Mouse (Mus musculus): ENCODE results near the gene Gpr84. TPM values are rescaled to one million over a fixed set of nuclear protein-coding genes. Genes with fewer than 3 reads are reported as not detected.
"Not testable (repeated sequence)": the region's sequence is repeated elsewhere in the genome, so short reads cannot be mapped to it uniquely, and the experiment has no call there.

Gene Gpr84
- polyA plus RNA-seq, 1 experiment from 2014 or later: 0.62 TPM

DNA sequence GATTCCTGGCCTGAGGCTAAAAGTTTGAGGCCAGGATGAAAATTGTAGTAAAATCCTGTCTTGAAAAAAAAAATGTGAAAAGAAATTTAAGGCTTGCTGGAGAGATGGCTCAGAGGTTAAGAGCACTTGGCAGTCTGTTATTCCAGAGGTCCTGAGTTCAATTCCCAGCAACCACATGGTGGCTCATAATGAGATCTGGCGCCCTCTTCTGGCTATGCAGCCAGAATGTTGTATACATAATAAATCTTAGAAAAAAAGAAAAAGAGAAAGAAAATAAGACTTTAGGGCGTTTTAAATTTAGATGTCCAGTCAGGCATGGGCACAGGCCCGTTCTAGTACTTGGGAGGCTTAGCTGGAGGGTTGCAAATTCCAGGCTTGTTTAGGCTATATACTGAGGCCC, 30.7 kb downstream of the Gpr84 start:
- no peak for ATAC-seq (ENCODE audit: insufficient number of reproducible peaks, insufficient read depth, low FRiP score, low TSS enrichment, low read depth)
- H3K4me2 ChIP-seq: no peak overlapping the region
- no peak overlapping the region for H3K4me3 ChIP-seq
- 64% methylated on average over 3 of the region's 3 CpGs for WGBS
- peaks cover 7% of the 10 kb centered on the region; the same call in 1 of the 2 replicates for H3K4me1 ChIP-seq
- H3K36me3 ChIP-seq: 0 out of 2 replicates have a peak, but pooled peaks cover 5% of the 10 kb centered on the region
- H3K27ac ChIP-seq: no peak overlapping the region
- no peak overlapping the region for H3K9ac ChIP-seq
- no peaks in the 10 kb centered on the region for H3K27me3 ChIP-seq
- no peaks in the 10 kb centered on the region for H3K9me3 ChIP-seq

- 49% methylated on average over 7 of the region's 7 CpGs for WGBS
- H3K9me3 ChIP-seq: no peaks in the 10 kb centered on the region
- H3K36me3 ChIP-seq: 0 out of 2 replicates have a peak, but pooled peaks cover 2% of the 10 kb centered on the region
- no peak overlapping the region for H3K4me3 ChIP-seq
- H3K27ac ChIP-seq: no peak overlapping the region
- no peaks in the 10 kb centered on the region for H3K27me3 ChIP-seq
- no peak for ATAC-seq (ENCODE audit: insufficient number of reproducible peaks, insufficient read depth, low FRiP score, low TSS enrichment, low read depth)
- peaks cover 18% of the 10 kb centered on the region for H3K4me1 ChIP-seq
- no peak overlapping the region for H3K4me2 ChIP-seq
- H3K9ac ChIP-seq: 0 out of 2 replicates have a peak overlapping the region, but pooled peaks have one; percentile 32
These were observed 32.5 kb downstream of the Gpr84 start for GRCm38 (mm10) chr15:103277949-103278348.

DNA sequence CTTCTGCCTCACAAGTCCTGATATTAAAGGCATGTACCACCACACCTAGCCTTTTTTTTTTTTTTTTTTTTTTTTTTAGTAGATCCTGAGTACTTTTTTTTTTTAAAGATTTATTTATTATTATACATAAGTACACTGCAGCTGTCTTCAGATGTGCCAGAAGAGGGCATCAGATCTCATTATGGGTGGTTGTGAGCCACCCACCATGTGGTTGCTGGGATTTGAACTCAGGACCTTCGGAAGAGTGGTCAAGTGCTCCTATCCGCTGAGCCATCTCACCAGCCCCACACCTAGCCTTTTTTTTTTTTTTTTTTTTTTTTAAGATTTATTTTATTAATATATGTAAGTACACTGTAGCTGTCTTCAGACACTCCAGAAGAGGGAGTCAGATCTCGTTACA, 34.5 kb downstream of the Gpr84 start:
- H3K4me2 ChIP-seq; H3K4me3 ChIP-seq; H3K27ac ChIP-seq; H3K9me3 ChIP-seq; H3K27me3 ChIP-seq; H3K36me3 ChIP-seq; H3K9ac ChIP-seq; ATAC-seq (ENCODE audit: insufficient number of reproducible peaks, insufficient read depth, low FRiP score, low TSS enrichment, low read depth): not testable (repeated sequence)
- H3K4me1 ChIP-seq: peaks cover 18% of the 10 kb centered on the region
- 96% methylated on average over 3 of the region's 3 CpGs for WGBS

DNA sequence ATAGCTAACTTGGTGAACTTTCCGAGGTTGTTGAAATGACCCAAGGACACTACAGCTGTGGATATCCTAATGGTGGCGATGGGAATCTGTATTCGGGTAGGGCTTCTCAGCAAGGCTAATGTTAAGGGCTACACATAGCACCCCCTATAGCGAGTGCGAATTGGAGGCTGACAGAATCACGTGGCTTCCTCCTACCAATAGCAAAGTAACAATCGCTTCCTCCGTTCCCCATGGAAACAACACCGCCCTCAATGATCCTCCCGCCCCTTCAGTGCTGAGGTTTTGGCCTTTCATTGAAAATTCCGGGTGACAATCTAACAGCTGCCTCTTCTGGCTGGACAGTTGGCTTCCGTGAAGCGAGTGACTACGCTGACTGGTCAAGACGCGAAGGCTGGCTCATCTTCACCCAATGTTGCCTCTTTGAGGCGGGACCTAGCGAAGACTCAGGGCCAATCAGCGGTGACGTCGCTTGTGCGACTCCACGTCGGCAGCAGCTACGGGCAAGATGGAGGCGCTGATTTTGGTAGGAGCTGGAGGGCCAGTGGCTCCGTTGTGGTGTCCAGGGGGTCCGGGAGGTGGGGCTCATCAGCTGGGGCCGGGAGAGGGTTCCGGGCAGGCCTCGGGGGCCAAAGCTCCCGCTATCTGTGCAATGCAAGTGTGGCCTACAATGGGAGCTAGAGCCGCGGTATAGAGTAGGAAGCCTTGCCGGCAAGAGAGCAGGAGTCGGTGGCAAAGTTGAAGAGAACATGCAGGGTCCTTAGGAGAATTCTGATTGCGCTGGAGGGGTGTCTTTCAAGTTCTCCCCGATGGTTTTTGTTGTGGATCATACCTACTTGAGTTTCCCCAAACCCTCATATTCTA, 37.8 kb downstream of the Gpr84 start, which contains the start of gene Copz1:
Copz1 (plus strand) TSS at position 296 of the 861 bp plus-strand sequence.
- Histone ChIP-seq H3K9me3 (no peaks in the 10 kb centered on the region), H3K4me3 (peak within 1 kb of the TSS; percentile 73), H3K27ac (peak within 1 kb of the TSS; percentile 44; the same call in 1 of the 2 replicates), H3K27me3 (no peaks in the 10 kb centered on the region), H3K4me1 (peaks cover 14% of the 10 kb centered on the region), H3K9ac (peak within 1 kb of the TSS; percentile 88), H3K4me2 (peak within 1 kb of the TSS; percentile 67), H3K36me3 (no peaks in the 10 kb centered on the region)
- WGBS: under 1% methylated on average over 38 of the region's 38 CpGs
- peak; percentile 99 for ATAC-seq (ENCODE audit: insufficient number of reproducible peaks, insufficient read depth, low FRiP score, low TSS enrichment, low read depth)

- Histone ChIP-seq H3K4me1 (peaks cover 6% of the 10 kb centered on the region), H3K4me2 (no peak overlapping the region)
- 83% methylated on average over 4 of the region's 4 CpGs for WGBS
These were observed 41.5 kb downstream of the Gpr84 start for GRCm38 (mm10) chr15:103268903-103269302.

GRCm38 (mm10) chr15:103264794-103265193, 45.6 kb downstream of the Gpr84 start:
- WGBS: 84% methylated on average over 2 of the region's 2 CpGs
- no peak for ATAC-seq (ENCODE audit: insufficient number of reproducible peaks, insufficient read depth, low FRiP score, low TSS enrichment, low read depth)
- Histone ChIP-seq H3K9me3 (no peaks in the 10 kb centered on the region), H3K4me1 (peaks cover 4% of the 10 kb centered on the region; the same call in 1 of the 2 replicates), H3K27ac (no peak overlapping the region), H3K4me2 (no peak overlapping the region), H3K27me3 (no peaks in the 10 kb centered on the region), H3K36me3 (no peaks in the 10 kb centered on the region), H3K4me3 (no peak overlapping the region), H3K9ac (no peak overlapping the region)

More at GRCm38 (mm10) chr15:103268903-103269302, 41.5 kb downstream of the Gpr84 start:
- Histone ChIP-seq H3K36me3 (no peaks in the 10 kb centered on the region), H3K4me3 (no peak overlapping the region), H3K27ac (no peak overlapping the region), H3K27me3 (no peaks in the 10 kb centered on the region), H3K9ac (no peak overlapping the region), H3K9me3 (no peaks in the 10 kb centered on the region)
- no peak for ATAC-seq (ENCODE audit: insufficient number of reproducible peaks, insufficient read depth, low FRiP score, low TSS enrichment, low read depth)

- 31% methylated on average over 1 of the region's 1 CpGs for WGBS
- no peak overlapping the region for H3K4me2 ChIP-seq
- no peak for ATAC-seq (ENCODE audit: insufficient number of reproducible peaks, insufficient read depth, low FRiP score, low TSS enrichment, low read depth)
These were observed 50.4 kb downstream of the Gpr84 start for GRCm38 (mm10) chr15:103259989-103260388.

DNA sequence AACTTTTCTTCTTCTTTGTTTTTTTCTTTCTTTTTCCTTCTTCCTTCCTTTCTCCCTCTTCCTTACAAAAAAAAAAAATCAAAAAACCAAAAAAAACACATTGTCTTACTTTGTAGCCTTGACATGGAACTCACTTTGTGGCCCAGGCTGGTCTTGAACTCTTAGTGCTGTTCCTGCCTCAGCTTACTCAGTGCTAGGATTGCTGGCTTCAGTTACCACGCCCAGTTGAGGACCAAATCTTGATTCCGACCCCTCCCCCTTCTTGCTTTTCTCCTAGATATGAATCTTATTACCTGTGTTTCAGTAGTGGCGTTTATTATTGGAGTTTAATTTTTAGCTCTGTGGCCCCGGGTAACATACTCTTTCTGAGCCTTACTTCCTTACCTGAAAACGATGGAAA, 51.2 kb downstream of the Gpr84 start:
- H3K36me3 ChIP-seq: no peaks in the 10 kb centered on the region
- H3K4me2 ChIP-seq: no peak overlapping the region
- H3K9ac ChIP-seq: no peak overlapping the region
- H3K4me1 ChIP-seq: peaks cover 30% of the 10 kb centered on the region
- H3K9me3 ChIP-seq: no peaks in the 10 kb centered on the region
- H3K27me3 ChIP-seq: peaks cover 5% of the 10 kb centered on the region; the same call in 1 of the 2 replicates
- no peak overlapping the region for H3K4me3 ChIP-seq
- no peak overlapping the region for H3K27ac ChIP-seq
- 84% methylated on average over 5 of the region's 5 CpGs for WGBS
- ATAC-seq (ENCODE audit: insufficient number of reproducible peaks, insufficient read depth, low FRiP score, low TSS enrichment, low read depth): no peak

More at GRCm38 (mm10) chr15:103259989-103260388, 50.4 kb downstream of the Gpr84 start:
- Histone ChIP-seq H3K27me3 (peaks cover 5% of the 10 kb centered on the region; the same call in 1 of the 2 replicates), H3K4me3 (no peak overlapping the region), H3K4me1 (peaks cover 22% of the 10 kb centered on the region), H3K9ac (no peak overlapping the region), H3K27ac (no peak overlapping the region), H3K9me3 (no peaks in the 10 kb centered on the region), H3K36me3 (no peaks in the 10 kb centered on the region)

MicroRNAs encoded within 50 kb of the gene (microRNA counts, 519-probe panel; counts per million panel counts)
- microRNA mmu-miR-148b: 3,692 counts per million, percentile 82 among the panel's probes with 10 or more counts

Small RNA genes lying within 50 kb of the gene (microRNA-seq; reads per million reads assigned to microRNA genes)
- gene Mir148b (164 reads per million, percentile 61 among the genes with 10 or more reads in this experiment), gene Mir6963 (not detected)

Other genes starting within 250 kb of the Gpr84 start
- gene Smug1, start 143.5 kb downstream of the Gpr84 start, polyA plus RNA-seq (2015; fragmentation: Nextera tagmentation; extraction: Ambion mirVana): 16.1 and 16.4 TPM in 2 replicates
- gene Cbx5, start 70.8 kb downstream of the Gpr84 start, polyA plus RNA-seq (2015; fragmentation: Nextera tagmentation; extraction: Ambion mirVana): 137 and 142 TPM in 2 replicates
- 1,090 and 1,133 TPM in 2 replicates for gene Hnrnpa1, start 70.2 kb downstream of the Gpr84 start, polyA plus RNA-seq (2015; fragmentation: Nextera tagmentation; extraction: Ambion mirVana)
- gene Nfe2, start 52.2 kb downstream of the Gpr84 start, polyA plus RNA-seq (2015; fragmentation: Nextera tagmentation; extraction: Ambion mirVana): 2.4 and 2.9 TPM in 2 replicates
- gene Copz1, start 37.9 kb downstream of the Gpr84 start, polyA plus RNA-seq (2015; fragmentation: Nextera tagmentation; extraction: Ambion mirVana): 254 and 287 TPM in 2 replicates
- gene Zfp385a, start 29.5 kb upstream of the Gpr84 start, polyA plus RNA-seq (2015; fragmentation: Nextera tagmentation; extraction: Ambion mirVana): 10.9 and 12.2 TPM in 2 replicates
- gene Itga5, start 56.2 kb upstream of the Gpr84 start, polyA plus RNA-seq (2015; fragmentation: Nextera tagmentation; extraction: Ambion mirVana): 41.2 and 41.5 TPM in 2 replicates
- not detected in 2 replicates for gene Gtsf1, start 119.9 kb upstream of the Gpr84 start, polyA plus RNA-seq (2015; fragmentation: Nextera tagmentation; extraction: Ambion mirVana)
- gene Gtsf2, start 137.9 kb upstream of the Gpr84 start, polyA plus RNA-seq (2015; fragmentation: Nextera tagmentation; extraction: Ambion mirVana): not detected in 2 replicates
- 2.4 and 2.8 TPM in 2 replicates for gene Nckap1l, start 143.2 kb upstream of the Gpr84 start, polyA plus RNA-seq (2015; fragmentation: Nextera tagmentation; extraction: Ambion mirVana)
- gene Pde1b, start 192.4 kb upstream of the Gpr84 start, polyA plus RNA-seq (2015; fragmentation: Nextera tagmentation; extraction: Ambion mirVana): 7.1 and 8.8 TPM in 2 replicates
- gene Ppp1r1a, start 227.4 kb upstream of the Gpr84 start, polyA plus RNA-seq (2015; fragmentation: Nextera tagmentation; extraction: Ambion mirVana): 12.6 and 16.9 TPM in 2 replicates

Measured in embryonic facial prominence, embryonic 13.5 days (tissue).